ENCODE assay signal across 22 mouse cellular contexts in genomic region chr5:123222346-123223050, GRCm38 (mm10). TPM values are rescaled to one million over a fixed set of nuclear protein-coding genes. Genes with fewer than 3 reads are reported as not detected.
A peak's percentile ranks its signal among the peaks of the same experiment; 100 is the strongest.
DNase-seq lines count a peak whose midpoint lies in the region; ATAC-seq and TF ChIP-seq lines count a peak whose summit lies in the region.
"Not testable (repeated sequence)": the region's sequence is repeated elsewhere in the genome, so short reads cannot be mapped to it uniquely, and the experiment has no call there.
"Had no signal": no experiment of that assay in that cellular context is flagged by ENCODE, and none has a peak within 500 bp of the region (broad histone marks: within the 10 kb centered on the region; RNA-seq: fewer than 3 reads in every experiment).

No protein-coding gene starts in this region.

- 20% methylated on average over 4 of the region's 5 CpGs for WGBS in liver, embryonic 12.5 days (ENCODE audit: insufficient replicate concordance)
- 26% methylated on average over 3 of the region's 5 CpGs for WGBS in liver, embryonic 15.5 days (ENCODE audit: insufficient replicate concordance)
- 66% methylated on average over 4 of the region's 5 CpGs for WGBS in stomach, embryonic 15.5 days

- peaks cover 9 to 12% of the 10 kb centered on the region in 2 experiments; a peak in 2 of 4 replicates for H3K4me1 ChIP-seq in MEL (ENCODE audit: control insufficient read depth in 1 of 2, insufficient read depth in 2 of 2, low read length in 2 of 2)
- peaks cover 22% of the 10 kb centered on the region for H3K4me1 ChIP-seq in liver, embryonic 12.5 days
- H3K4me1 ChIP-seq in liver, embryonic 15.5 days (replicated peaks): peaks cover 40% of the 10 kb centered on the region
- not testable (repeated sequence) for H3K4me1 ChIP-seq in stomach, embryonic 15.5 days

- not testable (repeated sequence) for TF ChIP-seq RAD21 in MEL (IDR thresholded peaks at IDR 0.05; ENCODE audit: low read depth, low read length)

- DNase-seq in MEL (ENCODE audit: low read depth, low spot score): peak; percentile 56

- ATAC-seq in erythroid progenitor cell, adult 5-6 weeks (replicated peaks; ENCODE audit: low FRiP score, poor library complexity, severe bottlenecking): peak; percentile 87
- ATAC-seq in hematopoietic stem cell, adult 5-6 weeks (replicated peaks in 1 of 2; ENCODE audit: insufficient read depth in 1 of 2, low FRiP score in 2 of 2, low TSS enrichment in 1 of 2, low read depth in 1 of 2, poor library complexity in 2 of 2, severe bottlenecking in 2 of 2): peak; percentile 32 to 48; a peak in 2 of 4 replicates
- ATAC-seq in liver, embryonic 12.5 days: peak; percentile 83
- peak; percentile 84 for ATAC-seq in liver, embryonic 15.5 days (ENCODE audit: insufficient read depth)
- peak; percentile 27 for ATAC-seq in megakaryocyte, adult 5-6 weeks (ENCODE audit: poor library complexity, severe bottlenecking)
- ATAC-seq in stomach, embryonic 15.5 days (ENCODE audit: insufficient read depth, low FRiP score, low read depth): peak; percentile 39; the same call in 1 of the 2 replicates

- H3K4me3 ChIP-seq in MEL (ENCODE audit: control insufficient read depth in 1 of 2, insufficient read depth in 1 of 2, low read depth in 2 of 2, low read length in 2 of 2): peak overlapping the region in 1 of 2 experiments; percentile 3; a peak in 1 of 4 replicates
- H3K4me3 ChIP-seq in liver, embryonic 12.5 days; liver, embryonic 15.5 days (replicated peaks); stomach, embryonic 15.5 days (replicated peaks): not testable (repeated sequence)

- H3K27ac ChIP-seq in MEL (ENCODE audit: control insufficient read depth, low read depth, low read length): peak overlapping the region; percentile 99
- peak overlapping the region; percentile 90 for H3K27ac ChIP-seq in liver, embryonic 12.5 days
- H3K27ac ChIP-seq in liver, embryonic 15.5 days (replicated peaks): peak overlapping the region; percentile 90
- H3K27ac ChIP-seq in stomach, embryonic 15.5 days: not testable (repeated sequence)

- H3K36me3 ChIP-seq in MEL (ENCODE audit: control insufficient read depth in 1 of 2, insufficient read depth in 2 of 2, low read length in 2 of 2): peaks cover 0 to 17% of the 10 kb centered on the region in 2 experiments; a peak in 2 of 4 replicates
- not testable (repeated sequence) for H3K36me3 ChIP-seq in liver, embryonic 12.5 days; liver, embryonic 15.5 days (replicated peaks); stomach, embryonic 15.5 days

- H3K9ac ChIP-seq in MEL (ENCODE audit: control insufficient read depth, low read depth, low read length, poor library complexity, severe bottlenecking): peak overlapping the region; percentile 49
- H3K9ac ChIP-seq in liver, embryonic 12.5 days: peak overlapping the region; percentile 65; the same call in 1 of the 2 replicates
- H3K9ac ChIP-seq in liver, embryonic 15.5 days: peak overlapping the region; percentile 27; the same call in 1 of the 2 replicates
- H3K9ac ChIP-seq in stomach, embryonic 15.5 days: not testable (repeated sequence)

- not testable (repeated sequence) for TF ChIP-seq POLR2A in MEL (IDR thresholded peaks at IDR 0.05; ENCODE audit: control insufficient read depth in 1 of 2, insufficient read depth in 1 of 2, low read depth in 1 of 2, low read length in 2 of 2, poor library complexity in 1 of 2)

- H3K27me3 ChIP-seq in MEL (ENCODE audit: control insufficient read depth in 1 of 2, insufficient read depth in 2 of 2, low read length in 2 of 2); liver, embryonic 12.5 days (replicated peaks); liver, embryonic 15.5 days; stomach, embryonic 15.5 days (replicated peaks): not testable (repeated sequence)

- H3K9me3 ChIP-seq in MEL (replicated peaks; ENCODE audit: insufficient read depth, low read length); liver, embryonic 12.5 days (replicated peaks); liver, embryonic 15.5 days (replicated peaks); stomach, embryonic 15.5 days: not testable (repeated sequence)

- H3K4me2 ChIP-seq in liver, embryonic 12.5 days: peak overlapping the region; percentile 49
- peak overlapping the region; percentile 46 for H3K4me2 ChIP-seq in liver, embryonic 15.5 days
- H3K4me2 ChIP-seq in stomach, embryonic 15.5 days: not testable (repeated sequence)

- not testable (repeated sequence) for TF ChIP-seq CTCF in MEL (IDR thresholded peaks at IDR 0.05 in 2 of 3, conservative IDR thresholded peaks at IDR 0.05 in 1 of 3; ENCODE audit: control insufficient read depth in 1 of 3, insufficient read depth in 1 of 3, low read depth in 2 of 3, low read length in 3 of 3, poor library complexity in 1 of 3, severe bottlenecking in 1 of 3)

- peak in 1 of 2 experiments; percentile 32; a peak in 1 of 4 replicates for TF ChIP-seq EP300 in MEL (IDR thresholded peaks at IDR 0.05; ENCODE audit: low read depth in 1 of 2, low read length in 2 of 2)

- H3K79me2 ChIP-seq in MEL (ENCODE audit: control insufficient read depth, insufficient read depth, low read length, poor library complexity): not testable (repeated sequence)

TF ChIP-seq in MEL, 35 proteins besides CTCF, POLR2A, EP300 and RAD21:
- TF ChIP-seq TBP (IDR thresholded peaks at IDR 0.05; ENCODE audit: low read depth, low read length) (peak; percentile 75), ZNF384 (IDR thresholded peaks at IDR 0.05; ENCODE audit: low read depth, low read length) (peak; percentile 73; the same call in 1 of the 2 replicates)

RNA-seq across cellular contexts. Expression of gene Wdr66, which starts 29.4 kb away (rescaled TPM):
- total RNA-seq in MEL (2012; rRNA removed): 0.82 and 1.4 TPM in 2 replicates
- 1 to 10 TPM in 1 of 2 experiments, not detected in 1; 3.6 TPM for polyA plus RNA-seq in MEL (2012; ENCODE audit: insufficient read depth in 1 of 2, insufficient read length in 2 of 2, low read depth in 1 of 2, low replicate concordance in 2 of 2, missing spikeins in 1 of 2)
- 0.36 and 1.7 TPM in 2 replicates for total RNA-seq in erythroid progenitor cell, adult 5-6 weeks (2015; ENCODE audit: low replicate concordance)
- 0.51 TPM in 1 of 2 replicates, not detected in the other for total RNA-seq in erythroid progenitor cell, adult 5-6 weeks (2017; ENCODE audit: low replicate concordance)
- total RNA-seq in hematopoietic stem cell, adult 5-6 weeks (2017): 0.19 TPM in 1 of 2 replicates, not detected in the other
- polyA plus RNA-seq in liver, embryonic 12.5 days (2016; fragmentation: Nextera tagmentation; extraction: Ambion mirVana): 0.10 and 0.29 TPM in 2 replicates
- polyA plus RNA-seq in liver, embryonic 15.5 days (2015; fragmentation: Nextera tagmentation; extraction: Ambion mirVana): 0.14 TPM in 1 of 2 replicates, not detected in the other
- 0.29 TPM in 1 of 2 replicates, not detected in the other for total RNA-seq in megakaryocyte, adult 5-6 weeks (2015)
- not detected in 2 replicates for total RNA-seq in megakaryocyte, adult 5-6 weeks (2017)
- 0.86 and 0.92 TPM in 2 replicates for polyA plus RNA-seq in stomach, embryonic 15.5 days (2015; fragmentation: Nextera tagmentation; extraction: Ambion mirVana)

RNA-seq across cellular contexts. Expression of gene Hpd, which starts 40.0 kb away (rescaled TPM):
- total RNA-seq in MEL (2012; rRNA removed): not detected in 2 replicates
- not detected for polyA plus RNA-seq in MEL (2012; ENCODE audit: insufficient read depth in 1 of 2, insufficient read length in 2 of 2, low read depth in 1 of 2, low replicate concordance in 2 of 2, missing spikeins in 1 of 2)
- total RNA-seq in erythroid progenitor cell, adult 5-6 weeks (2015; ENCODE audit: low replicate concordance): not detected in 2 replicates
- total RNA-seq in erythroid progenitor cell, adult 5-6 weeks (2017; ENCODE audit: low replicate concordance): not detected in 2 replicates
- not detected in 2 replicates for total RNA-seq in hematopoietic stem cell, adult 5-6 weeks (2017)
- 5.9 and 6.1 TPM in 2 replicates for polyA plus RNA-seq in liver, embryonic 12.5 days (2016; fragmentation: Nextera tagmentation; extraction: Ambion mirVana)
- 61.7 and 87.5 TPM in 2 replicates for polyA plus RNA-seq in liver, embryonic 15.5 days (2015; fragmentation: Nextera tagmentation; extraction: Ambion mirVana)
- total RNA-seq in megakaryocyte, adult 5-6 weeks (2015): not detected in 2 replicates
- total RNA-seq in megakaryocyte, adult 5-6 weeks (2017): not detected in 2 replicates
- 2.2 and 5.3 TPM in 2 replicates for polyA plus RNA-seq in stomach, embryonic 15.5 days (2015; fragmentation: Nextera tagmentation; extraction: Ambion mirVana)
- total RNA-seq: ES-E14; heart, postnatal 10 days; heart, postnatal 36 days; hindbrain, postnatal 0 days had no signal
- polyA plus RNA-seq: embryonic facial prominence, embryonic 12.5 days; embryonic facial prominence, embryonic 15.5 days; erythroblast, embryonic 14.5 days; forebrain, embryonic 13.5 days; forebrain, embryonic 16.5 days; heart, embryonic 12.5 days; heart, embryonic 15.5 days; hindbrain, embryonic 11.5 days; hindbrain, embryonic 14.5 days; hindbrain, postnatal 0 days; inflammation-experienced regulatory T-cells, adult 6 months; Patski had no signal

RNA-seq across cellular contexts. Expression of gene Psmd9, which starts 53.3 kb away (rescaled TPM):
- 28.4 and 32.0 TPM in 2 replicates for total RNA-seq in MEL (2012; rRNA removed)
- 10 to 100 TPM in 1 of 2 experiments, not detected in 1; 54.6 TPM for polyA plus RNA-seq in MEL (2012; ENCODE audit: insufficient read depth in 1 of 2, insufficient read length in 2 of 2, low read depth in 1 of 2, low replicate concordance in 2 of 2, missing spikeins in 1 of 2)
- 27.2 and 48.7 TPM in 2 replicates for total RNA-seq in erythroid progenitor cell, adult 5-6 weeks (2015; ENCODE audit: low replicate concordance)
- 52.2 and 63.8 TPM in 2 replicates for total RNA-seq in erythroid progenitor cell, adult 5-6 weeks (2017; ENCODE audit: low replicate concordance)
- total RNA-seq in hematopoietic stem cell, adult 5-6 weeks (2017): 20.9 and 21.0 TPM in 2 replicates
- polyA plus RNA-seq in liver, embryonic 12.5 days (2016; fragmentation: Nextera tagmentation; extraction: Ambion mirVana): 77.4 and 77.8 TPM in 2 replicates
- 70.1 and 77.2 TPM in 2 replicates for polyA plus RNA-seq in liver, embryonic 15.5 days (2015; fragmentation: Nextera tagmentation; extraction: Ambion mirVana)
- 14.0 and 24.6 TPM in 2 replicates for total RNA-seq in megakaryocyte, adult 5-6 weeks (2015)
- 9.6 and 20.4 TPM in 2 replicates for total RNA-seq in megakaryocyte, adult 5-6 weeks (2017)
- polyA plus RNA-seq in stomach, embryonic 15.5 days (2015; fragmentation: Nextera tagmentation; extraction: Ambion mirVana): 67.6 and 76.0 TPM in 2 replicates

Comparison
In these comparisons a context has a peak if more than half of its experiments do, and no peak if none do; other contexts are left out.
1. ATAC-seq: peak in every context shown above with its lines; median percentile 87 in erythroid progenitor cell, adult 5-6 weeks; 84 in liver, embryonic 15.5 days; 83 in liver, embryonic 12.5 days; 40 in hematopoietic stem cell, adult 5-6 weeks; 39 in stomach, embryonic 15.5 days; 27 in megakaryocyte, adult 5-6 weeks.